Mouse (Mus musculus) embryonic facial prominence, embryonic 14.5 days (tissue): ENCODE data around the gene Mybpc3. TPM values are rescaled to one million over a fixed set of nuclear protein-coding genes. Genes with fewer than 3 reads are reported as not detected.
"Not testable (repeated sequence)": the region's sequence is repeated elsewhere in the genome, so short reads cannot be mapped to it uniquely, and the experiment has no call there.

Experiments used
- ATAC-seq: fragments of 200-750 bp; cut with Nextera tagmentation; 2 replicates; pipeline ENCODE4 v1.8.0; 2017; ENCODE audit warnings: low read depth, moderate number of reproducible peaks, moderate TSS enrichment
- DNase-seq: peaks from one replicate; pipeline ENCODE4 v3.0.0-alpha.2; 2015; ENCODE audit warnings: low spot score
- H3K27ac ChIP-seq: fragments of 300-500 bp; sonication (generic); replicated peaks from 2 replicates; pipeline ENCODE4 v1.5.1; 2014; ENCODE audit warnings: low read depth, mild to moderate bottlenecking, low read length, moderate library complexity
- H3K27me3 ChIP-seq: fragments of 300-500 bp; sonication (generic); replicated peaks from 2 replicates; pipeline ENCODE4 v1.6.1; 2014; ENCODE audit warnings: low read length; ENCODE audit not compliant: control insufficient read depth, insufficient read depth
- H3K36me3 ChIP-seq: fragments of 300-500 bp; sonication (generic); 2 replicates; pipeline ENCODE4 v1.6.1; 2014; ENCODE audit warnings: low read length, mixed read lengths; ENCODE audit not compliant: control insufficient read depth, insufficient read depth
- H3K4me1 ChIP-seq: fragments of 300-500 bp; sonication (generic); 2 replicates; pipeline ENCODE4 v1.6.1; 2014; ENCODE audit warnings: antibody characterized with exemption, low read length; ENCODE audit not compliant: control insufficient read depth, insufficient read depth
- H3K4me2 ChIP-seq: fragments of 300-500 bp; sonication (generic); 2 replicates; pipeline ENCODE4 v1.6.1; 2014; ENCODE audit warnings: low read depth, mild to moderate bottlenecking, low read length, moderate library complexity, mixed read lengths
- H3K4me3 ChIP-seq: fragments of 300-500 bp; sonication (generic); 2 replicates; pipeline ENCODE4 v1.5.1; 2014; ENCODE audit warnings: low read depth, mild to moderate bottlenecking, low read length
- H3K9ac ChIP-seq: fragments of 300-500 bp; sonication (generic); 2 replicates; pipeline ENCODE4 v1.6.1; 2014; ENCODE audit warnings: low read depth, mild to moderate bottlenecking, low read length, moderate library complexity, mixed read lengths
- H3K9me3 ChIP-seq: fragments of 300-500 bp; sonication (generic); 2 replicates; pipeline ENCODE4 v1.6.1; 2016; ENCODE audit warnings: low read length; ENCODE audit not compliant: control insufficient read depth
- WGBS: fragments of 180-500 bp; shearing (Covaris S2); extraction: QIAGEN DNeasy Blood & Tissue Kit; methylation state at CpG from one replicate; pipeline ENCODE4 v1.1.7; 2014; 5-methylcytosine and 5-hydroxymethylcytosine counted together
- polyA plus RNA-seq: library from polyadenylated mRNA; unstranded; fragments of >200 nt; fragmentation: Nextera tagmentation; extraction: Ambion mirVana; gene quantifications from 2 replicates; pipeline ENCODE4 v1.2.1, GENCODE M21; 2014

Gene Mybpc3
- polyA plus RNA-seq, 1 experiment from 2014 or later = 0.79 TPM

DNA sequence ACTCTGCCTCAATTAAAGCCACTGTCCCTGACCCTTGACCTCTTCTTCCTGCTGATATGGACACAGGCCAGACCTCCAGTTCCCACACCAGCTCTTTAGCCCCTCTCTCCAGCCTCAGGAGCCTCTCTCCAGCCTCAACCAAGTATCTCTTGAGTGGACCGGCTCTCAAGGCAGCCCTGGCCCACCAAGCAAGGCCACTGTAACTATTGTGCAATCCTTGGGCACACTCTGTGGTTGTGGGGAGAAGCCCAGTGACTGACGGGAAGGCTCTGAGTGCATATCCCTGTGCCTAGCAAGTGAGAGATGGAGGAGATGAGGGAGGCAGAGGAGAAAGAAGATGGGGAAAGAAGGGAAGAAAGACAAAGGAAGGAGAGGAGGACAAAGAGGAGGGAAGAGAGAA is 19.8 kb upstream of the Mybpc3 start:
- 76% methylated on average over 2 of the region's 2 CpGs for WGBS
- H3K36me3 ChIP-seq = no peaks in the 10 kb centered on the region
- H3K9me3 ChIP-seq = no peaks in the 10 kb centered on the region
- H3K27ac ChIP-seq = no peak overlapping the region
- H3K4me2 ChIP-seq = no peak overlapping the region
- ATAC-seq (no peak), DNase-seq (no peak)
- no peaks in the 10 kb centered on the region for H3K4me1 ChIP-seq
- no peaks in the 10 kb centered on the region for H3K27me3 ChIP-seq
- no peak overlapping the region for H3K4me3 ChIP-seq
- 0 out of 2 replicates have a peak overlapping the region, but pooled peaks have one; percentile 25 for H3K9ac ChIP-seq

GRCm38 (mm10) chr2:91101124-91101740 is 16.7 kb upstream of the Mybpc3 start:
- DNase-seq = peak; percentile 93
- no peaks in the 10 kb centered on the region for H3K27me3 ChIP-seq
- no peaks in the 10 kb centered on the region for H3K4me1 ChIP-seq
- peak overlapping the region; percentile 51; the same call in 1 of the 2 replicates for H3K9ac ChIP-seq
- H3K4me2 ChIP-seq = no peak overlapping the region
- WGBS = 9% methylated on average over 7 of the region's 7 CpGs
- H3K27ac ChIP-seq = no peak overlapping the region
- no peaks in the 10 kb centered on the region for H3K9me3 ChIP-seq
- no peaks in the 10 kb centered on the region for H3K36me3 ChIP-seq
- H3K4me3 ChIP-seq = no peak overlapping the region
- peak; percentile 95 for ATAC-seq

DNA sequence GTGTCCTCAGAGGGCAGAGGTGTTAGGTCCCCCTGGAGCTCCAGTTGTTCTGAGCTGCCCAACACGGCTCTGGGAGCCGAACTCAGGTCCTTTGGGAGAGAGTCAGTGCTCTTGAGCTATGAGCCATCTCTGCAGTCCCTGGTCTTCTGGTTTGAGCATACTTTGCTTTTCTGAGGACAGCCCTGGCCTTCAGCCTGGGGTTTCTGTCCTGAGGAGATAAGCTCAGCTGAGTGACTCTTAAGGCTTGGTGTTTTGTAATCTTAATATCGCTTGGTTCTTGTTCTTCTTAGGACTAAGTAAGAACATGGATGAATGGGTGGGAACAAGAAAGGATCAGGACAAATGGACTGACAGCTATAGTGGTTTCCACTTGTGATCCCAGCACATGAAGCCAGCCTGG is 9.8 kb upstream of the Mybpc3 start:
- 88% methylated on average over 3 of the region's 3 CpGs for WGBS
- Histone ChIP-seq H3K27ac (no peak overlapping the region), H3K9ac (no peak overlapping the region), H3K9me3 (no peaks in the 10 kb centered on the region), H3K27me3 (no peaks in the 10 kb centered on the region), H3K36me3 (no peaks in the 10 kb centered on the region), H3K4me3 (no peak overlapping the region), H3K4me2 (no peak overlapping the region), H3K4me1 (no peaks in the 10 kb centered on the region)
- DNase-seq = no peak
- ATAC-seq = no peak

- 83% methylated on average over 5 of the region's 5 CpGs for WGBS
- DNase-seq = no peak
- H3K4me1 ChIP-seq = no peaks in the 10 kb centered on the region
- no peak overlapping the region for H3K9ac ChIP-seq
- H3K36me3 ChIP-seq = no peaks in the 10 kb centered on the region
- H3K9me3 ChIP-seq = no peaks in the 10 kb centered on the region
- no peak overlapping the region for H3K4me3 ChIP-seq
- no peak for ATAC-seq
- H3K27me3 ChIP-seq = no peaks in the 10 kb centered on the region
- no peak overlapping the region for H3K4me2 ChIP-seq
- no peak overlapping the region for H3K27ac ChIP-seq
Observed at GRCm38 (mm10) chr2:91109241-91109640, 8.7 kb upstream of the Mybpc3 start.

DNA sequence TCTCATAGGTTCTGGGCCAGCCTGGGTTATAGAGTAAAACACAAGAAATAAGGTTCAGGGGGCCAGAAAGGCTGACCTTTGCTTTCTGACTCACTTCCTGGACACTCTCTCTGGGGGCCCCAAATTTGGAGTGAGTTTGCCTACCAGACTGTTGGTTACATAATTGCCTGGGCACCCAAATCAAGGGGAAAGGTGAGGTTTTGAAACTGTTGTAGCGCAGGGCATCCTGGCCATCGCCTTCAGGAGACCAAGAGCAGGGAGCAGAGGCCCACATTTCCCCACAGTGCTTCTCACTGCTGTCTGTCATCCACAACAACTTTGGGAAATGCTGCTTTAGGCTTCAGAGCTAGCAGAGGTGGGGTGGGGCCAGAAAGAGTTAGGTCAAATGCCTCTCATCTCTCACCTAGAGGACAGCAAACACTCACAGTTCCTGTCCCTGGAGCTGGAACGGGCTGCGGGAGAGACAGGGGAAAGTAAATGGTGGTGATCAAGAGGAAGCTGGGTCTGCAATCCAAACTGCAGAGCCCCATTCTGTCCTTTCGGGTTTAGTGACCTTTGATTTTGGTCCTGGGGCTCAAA is 8.0 kb upstream of the Mybpc3 start:
- H3K4me2 ChIP-seq = no peak overlapping the region
- DNase-seq = no peak
- H3K9me3 ChIP-seq = no peaks in the 10 kb centered on the region
- no peaks in the 10 kb centered on the region for H3K4me1 ChIP-seq
- no peak overlapping the region for H3K9ac ChIP-seq
- no peaks in the 10 kb centered on the region for H3K36me3 ChIP-seq
- H3K27ac ChIP-seq = no peak overlapping the region
- ATAC-seq = no peak
- WGBS = 89% methylated on average over 5 of the region's 5 CpGs
- H3K27me3 ChIP-seq = no peaks in the 10 kb centered on the region
- no peak overlapping the region for H3K4me3 ChIP-seq

DNA sequence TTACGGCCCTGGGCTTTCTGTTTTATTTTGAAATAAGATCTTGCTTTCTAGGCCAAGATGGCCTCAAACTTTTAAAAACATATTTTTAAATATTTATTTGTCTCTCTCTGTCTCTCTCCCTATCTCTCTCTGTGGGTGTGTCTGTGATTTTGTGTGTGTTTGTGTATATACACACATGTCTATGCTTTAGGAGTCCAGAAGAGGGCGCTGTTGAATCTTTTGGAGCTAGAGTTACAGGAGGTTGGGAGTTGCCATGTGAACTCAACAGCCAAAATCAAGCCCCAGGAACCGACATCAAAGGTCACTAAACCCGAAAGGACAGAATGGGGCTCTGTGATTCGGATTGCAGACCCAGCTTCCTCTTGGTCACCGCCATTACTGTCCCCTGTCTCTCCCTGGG is 7.5 kb upstream of the Mybpc3 start:
- no peak for ATAC-seq

GRCm38 (mm10) chr2:91111832-91112231 is 6.1 kb upstream of the Mybpc3 start:
- not testable (repeated sequence) for ATAC-seq

More for the DNA sequence above, 7.5 kb upstream of the Mybpc3 start:
- Histone ChIP-seq H3K36me3 (no peaks in the 10 kb centered on the region), H3K27ac (no peak overlapping the region), H3K4me2 (no peak overlapping the region), H3K9me3 (no peaks in the 10 kb centered on the region), H3K4me3 (no peak overlapping the region), H3K9ac (no peak overlapping the region), H3K4me1 (peaks cover 2% of the 10 kb centered on the region; the same call in 1 of the 2 replicates), H3K27me3 (no peaks in the 10 kb centered on the region)
- no peak for DNase-seq
- WGBS = 73% methylated on average over 6 of the region's 6 CpGs

DNA sequence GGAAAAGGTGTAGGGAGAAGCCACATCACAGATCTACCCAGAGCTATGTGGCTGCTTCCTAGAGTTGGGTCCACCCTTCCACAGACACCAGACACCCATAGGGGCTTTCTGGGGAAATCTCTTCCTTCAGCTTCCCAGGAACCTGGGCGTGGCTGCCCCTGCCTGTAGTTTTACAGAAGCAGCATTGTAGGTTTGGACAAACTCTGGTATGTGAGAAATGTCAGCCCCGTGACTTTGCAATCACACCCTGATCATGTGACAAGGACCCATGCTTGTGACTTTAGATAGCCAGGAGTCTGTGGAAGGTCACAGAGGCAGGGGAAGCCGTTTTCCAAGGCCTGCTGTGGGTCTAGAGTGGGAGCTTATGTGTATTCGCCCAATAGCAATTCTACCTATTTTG is 5.5 kb upstream of the Mybpc3 start:
- no peak overlapping the region for H3K9ac ChIP-seq
- WGBS = 33% methylated on average over 4 of the region's 4 CpGs
- peaks cover 4% of the 10 kb centered on the region; the same call in 1 of the 2 replicates for H3K4me1 ChIP-seq
- no peak overlapping the region for H3K4me2 ChIP-seq
- ATAC-seq (no peak), DNase-seq (peak; percentile 21)
- H3K27ac ChIP-seq = no peak overlapping the region
- H3K27me3 ChIP-seq = no peaks in the 10 kb centered on the region
- no peak overlapping the region for H3K4me3 ChIP-seq
- no peaks in the 10 kb centered on the region for H3K9me3 ChIP-seq
- H3K36me3 ChIP-seq = no peaks in the 10 kb centered on the region

More at GRCm38 (mm10) chr2:91111832-91112231, 6.1 kb upstream of the Mybpc3 start:
- not testable (repeated sequence) for H3K4me3 ChIP-seq, H3K27ac ChIP-seq, H3K27me3 ChIP-seq, H3K9ac ChIP-seq, H3K4me1 ChIP-seq, H3K9me3 ChIP-seq, H3K36me3 ChIP-seq, H3K4me2 ChIP-seq, DNase-seq
- 86% methylated on average over 3 of the region's 3 CpGs for WGBS

DNA sequence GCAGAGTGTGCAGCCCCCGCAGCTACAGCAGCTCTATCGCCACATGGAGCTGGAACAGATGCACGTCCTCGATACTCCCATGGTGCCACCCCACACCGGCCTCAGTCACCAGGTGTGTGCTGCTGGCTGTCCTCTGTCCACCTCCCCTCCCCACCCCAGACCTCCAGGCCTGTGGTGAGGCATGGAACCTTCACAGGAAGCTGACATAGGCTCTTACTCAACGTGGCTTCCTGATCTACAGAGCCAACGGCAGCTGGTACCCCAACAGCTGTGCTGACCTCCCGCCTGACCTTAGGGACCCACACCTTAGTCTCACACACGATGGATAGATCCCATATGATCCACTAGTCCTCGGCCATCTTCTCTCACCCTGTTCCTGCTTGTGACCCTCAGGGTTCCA is 4.6 kb upstream of the Mybpc3 start:
- Histone ChIP-seq H3K27ac (no peak overlapping the region), H3K4me1 (peaks cover 4% of the 10 kb centered on the region; the same call in 1 of the 2 replicates), H3K27me3 (no peaks in the 10 kb centered on the region), H3K36me3 (no peaks in the 10 kb centered on the region), H3K9ac (no peak overlapping the region), H3K4me3 (no peak overlapping the region), H3K4me2 (no peak overlapping the region), H3K9me3 (no peaks in the 10 kb centered on the region)
- ATAC-seq = no peak
- 71% methylated on average over 10 of the region's 10 CpGs for WGBS
- DNase-seq = no peak
